Mouse (Mus musculus) liver, embryonic 13.5 days (tissue): Measurements from ENCODE around the gene Pinlyp. TPM values are rescaled to one million over a fixed set of nuclear protein-coding genes. Genes with fewer than 3 reads are reported as not detected.
A peak's percentile ranks its signal among the peaks of the same experiment; 100 is the strongest.

Experiments
- ATAC-seq: fragments of 200-750 bp; cut with Nextera tagmentation; 2 replicates; pipeline ENCODE4 v1.8.0; 2017; ENCODE audit warnings: low read depth, mild to moderate bottlenecking, moderate number of reproducible peaks, moderate library complexity
- DNase-seq: peaks from one replicate; pipeline ENCODE4 v3.0.0; 2022
- H3K27ac ChIP-seq: fragments of 300-500 bp; sonication (generic); 2 replicates; pipeline ENCODE4 v1.5.1; 2015; ENCODE audit warnings: moderate library complexity, mild to moderate bottlenecking, inconsistent platforms
- H3K27me3 ChIP-seq: fragments of 300-500 bp; sonication (generic); 2 replicates; pipeline ENCODE4 v1.6.1; 2015; ENCODE audit warnings: mild to moderate bottlenecking, inconsistent platforms
- H3K36me3 ChIP-seq: fragments of 300-500 bp; sonication (generic); 2 replicates; pipeline ENCODE4 v1.6.1; 2015; ENCODE audit warnings: mild to moderate bottlenecking, inconsistent platforms
- H3K4me1 ChIP-seq: fragments of 300-500 bp; sonication (generic); replicated peaks from 2 replicates; pipeline ENCODE4 v1.6.1; 2015; ENCODE audit warnings: inconsistent platforms
- H3K4me2 ChIP-seq: fragments of 300-500 bp; sonication (generic); 2 replicates; pipeline ENCODE4 v1.6.1; 2015; ENCODE audit warnings: inconsistent platforms, mild to moderate bottlenecking, moderate library complexity
- H3K4me3 ChIP-seq: fragments of 300-500 bp; sonication (generic); replicated peaks from 2 replicates; pipeline ENCODE4 v1.5.1; 2015; ENCODE audit warnings: mild to moderate bottlenecking, inconsistent platforms
- H3K9ac ChIP-seq: fragments of 300-500 bp; sonication (generic); 2 replicates; pipeline ENCODE4 v1.6.1; 2015; ENCODE audit warnings: mild to moderate bottlenecking, inconsistent platforms
- H3K9me3 ChIP-seq: fragments of 300-500 bp; sonication (generic); replicated peaks from 2 replicates; pipeline ENCODE4 v1.6.1; 2016; ENCODE audit warnings: inconsistent platforms
- WGBS: fragments of 180-500 bp; shearing (Covaris S2); methylation state at CpG from one replicate; pipeline ENCODE4 v1.1.7; 2015; ENCODE audit not compliant: insufficient replicate concordance; 5-methylcytosine and 5-hydroxymethylcytosine counted together
- polyA plus RNA-seq: library from polyadenylated mRNA; unstranded; fragments of >200 nt; fragmentation: Nextera tagmentation; extraction: Ambion mirVana; gene quantifications from 2 replicates; pipeline ENCODE4 v1.2.1, GENCODE M21; 2015

Gene Pinlyp
- polyA plus RNA-seq, 1 experiment from 2014 or later = not detected

GRCm38 (mm10) chr7:24585995-24586394, 40.1 kb upstream of the Pinlyp start:
- no peak overlapping the region for H3K4me2 ChIP-seq
- peaks cover 28% of the 10 kb centered on the region for H3K4me1 ChIP-seq
- WGBS = 51% methylated on average over 9 of the region's 16 CpGs
- H3K9ac ChIP-seq = no peak overlapping the region
- H3K9me3 ChIP-seq = 0 out of 2 replicates have a peak, but pooled peaks cover 2% of the 10 kb centered on the region
- H3K4me3 ChIP-seq = no peak overlapping the region
- H3K27me3 ChIP-seq = peaks cover 32% of the 10 kb centered on the region
- H3K27ac ChIP-seq = no peak overlapping the region
- no peak for DNase-seq
- ATAC-seq = no peak
- H3K36me3 ChIP-seq = no peaks in the 10 kb centered on the region

GRCm38 (mm10) chr7:24584876-24585275, 39.0 kb upstream of the Pinlyp start:
- Histone ChIP-seq H3K9me3 (0 out of 2 replicates have a peak, but pooled peaks cover 2% of the 10 kb centered on the region), H3K4me3 (no peak overlapping the region), H3K4me2 (no peak overlapping the region), H3K36me3 (no peaks in the 10 kb centered on the region), H3K4me1 (peaks cover 19% of the 10 kb centered on the region), H3K9ac (no peak overlapping the region), H3K27ac (no peak overlapping the region), H3K27me3 (peaks cover 32% of the 10 kb centered on the region)
- ATAC-seq = no peak
- DNase-seq = no peak
- WGBS = 77% methylated on average over 6 of the region's 6 CpGs

DNA sequence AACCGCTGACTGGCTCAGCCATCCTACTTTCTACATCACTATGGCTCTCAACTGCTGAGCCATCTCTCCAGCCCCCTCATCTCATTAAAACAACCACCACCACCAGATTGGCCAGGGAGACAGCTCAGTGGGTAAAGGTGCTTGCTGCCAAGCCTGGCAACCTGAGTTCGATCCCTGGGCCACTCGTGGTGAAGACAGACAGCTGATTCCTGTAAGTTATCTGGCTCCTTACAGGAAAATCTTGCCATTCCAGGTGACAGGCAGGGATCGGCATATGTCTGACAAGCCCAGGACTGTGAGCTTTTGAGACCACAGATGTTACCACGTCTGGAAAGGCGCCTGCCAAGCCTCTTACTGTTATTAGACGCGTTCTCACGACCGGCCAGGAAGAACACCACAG, 31.9 kb upstream of the Pinlyp start:
- H3K27ac ChIP-seq = no peak overlapping the region
- H3K36me3 ChIP-seq = peaks cover 6% of the 10 kb centered on the region; the same call in 1 of the 2 replicates
- ATAC-seq (no peak), DNase-seq (no peak)
- no peak overlapping the region for H3K4me2 ChIP-seq
- H3K4me3 ChIP-seq = no peak overlapping the region
- no peaks in the 10 kb centered on the region for H3K9me3 ChIP-seq
- H3K9ac ChIP-seq = no peak overlapping the region
- peaks cover 4% of the 10 kb centered on the region for H3K4me1 ChIP-seq
- H3K27me3 ChIP-seq = no peaks in the 10 kb centered on the region
- WGBS = 81% methylated on average over 10 of the region's 10 CpGs

GRCm38 (mm10) chr7:24574224-24574796, 28.4 kb upstream of the Pinlyp start:
- 56% methylated on average over 12 of the region's 12 CpGs for WGBS
- H3K4me3 ChIP-seq = no peak overlapping the region
- no peak for DNase-seq
- no peak overlapping the region for H3K4me2 ChIP-seq
- H3K27ac ChIP-seq = peak overlapping the region; percentile 18
- H3K9me3 ChIP-seq = no peaks in the 10 kb centered on the region
- H3K27me3 ChIP-seq = no peaks in the 10 kb centered on the region
- no peak overlapping the region for H3K9ac ChIP-seq
- peak; percentile 67 for ATAC-seq
- peaks cover 6% of the 10 kb centered on the region for H3K4me1 ChIP-seq
- H3K36me3 ChIP-seq = peaks cover 28% of the 10 kb centered on the region

DNA sequence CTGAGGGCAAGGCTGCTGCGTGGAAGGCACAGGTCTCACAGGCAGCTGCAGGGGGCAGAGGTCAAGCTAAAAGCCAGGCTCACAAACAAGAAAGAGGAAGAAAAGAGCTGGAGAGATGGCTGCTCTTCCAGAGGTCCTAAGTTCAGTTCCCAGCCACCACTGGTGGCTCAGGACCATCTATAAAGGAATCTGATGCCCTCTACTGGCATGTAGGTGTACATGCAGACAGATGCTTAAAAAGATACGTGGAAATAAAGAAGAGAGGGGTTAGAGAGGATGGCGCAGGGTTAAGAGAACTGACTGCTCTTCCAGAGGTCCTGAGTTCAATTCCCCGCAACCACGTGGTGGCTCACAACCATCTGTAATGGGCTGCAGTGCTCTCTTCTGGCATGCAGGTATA, 26.5 kb upstream of the Pinlyp start:
- Histone ChIP-seq H3K4me3 (no peak overlapping the region), H3K27ac (no peak overlapping the region), H3K27me3 (no peaks in the 10 kb centered on the region), H3K9me3 (no peaks in the 10 kb centered on the region), H3K4me1 (peaks cover 6% of the 10 kb centered on the region), H3K4me2 (no peak overlapping the region), H3K36me3 (peaks cover 42% of the 10 kb centered on the region), H3K9ac (no peak overlapping the region)
- DNase-seq (no peak), ATAC-seq (no peak)
- 50% methylated on average over 5 of the region's 5 CpGs for WGBS

DNA sequence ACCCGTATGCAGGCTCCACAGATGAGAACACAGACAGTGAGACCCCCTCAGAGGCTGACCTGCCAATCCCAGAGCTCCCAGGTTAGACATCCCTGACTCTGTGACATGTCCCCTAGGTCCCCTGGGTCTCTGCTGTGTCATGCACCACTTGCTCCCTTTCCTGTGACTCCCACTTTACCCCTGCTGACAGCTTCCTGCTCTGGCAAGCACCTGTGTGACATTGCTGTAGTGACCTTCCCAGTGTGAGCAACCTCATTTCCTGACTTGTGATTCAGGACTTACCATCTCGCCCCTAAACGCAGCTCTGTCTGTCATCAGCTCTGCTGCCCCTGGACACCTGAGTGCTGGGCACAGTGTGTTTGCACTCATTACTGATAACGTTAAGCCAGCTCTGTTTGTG, 25.2 kb upstream of the Pinlyp start:
- DNase-seq = no peak
- 80% methylated on average over 4 of the region's 4 CpGs for WGBS
- no peak for ATAC-seq
- peaks cover 56% of the 10 kb centered on the region for H3K36me3 ChIP-seq
- H3K27me3 ChIP-seq = no peaks in the 10 kb centered on the region
- H3K27ac ChIP-seq = no peak overlapping the region
- H3K4me1 ChIP-seq = peaks cover 6% of the 10 kb centered on the region
- no peak overlapping the region for H3K9ac ChIP-seq
- H3K9me3 ChIP-seq = no peaks in the 10 kb centered on the region
- H3K4me3 ChIP-seq = no peak overlapping the region
- no peak overlapping the region for H3K4me2 ChIP-seq

- peaks cover 3% of the 10 kb centered on the region; the same call in 1 of the 2 replicates for H3K4me1 ChIP-seq
- H3K27ac ChIP-seq = no peak overlapping the region
- H3K9me3 ChIP-seq = no peaks in the 10 kb centered on the region
- H3K27me3 ChIP-seq = no peaks in the 10 kb centered on the region
- no peak for DNase-seq
- ATAC-seq = no peak
- H3K9ac ChIP-seq = no peak overlapping the region
- H3K4me2 ChIP-seq = no peak overlapping the region
- H3K36me3 ChIP-seq = peaks cover 79% of the 10 kb centered on the region
- WGBS = 79% methylated on average over 4 of the region's 4 CpGs
- no peak overlapping the region for H3K4me3 ChIP-seq
Measured at GRCm38 (mm10) chr7:24568512-24568911, 22.6 kb upstream of the Pinlyp start.

- DNase-seq (no peak), ATAC-seq (no peak)
- Histone ChIP-seq H3K27me3 (no peaks in the 10 kb centered on the region), H3K36me3 (peaks cover 84% of the 10 kb centered on the region), H3K4me3 (no peak overlapping the region), H3K4me2 (no peak overlapping the region), H3K4me1 (no peaks in the 10 kb centered on the region), H3K9ac (no peak overlapping the region), H3K27ac (no peak overlapping the region), H3K9me3 (no peaks in the 10 kb centered on the region)
- WGBS = 82% methylated on average over 9 of the region's 9 CpGs
Measured at GRCm38 (mm10) chr7:24566206-24566605, 20.3 kb upstream of the Pinlyp start.

GRCm38 (mm10) chr7:24565627-24566026, 19.7 kb upstream of the Pinlyp start:
- H3K4me2 ChIP-seq = no peak overlapping the region
- H3K9ac ChIP-seq = no peak overlapping the region
- ATAC-seq (no peak), DNase-seq (no peak)
- H3K27ac ChIP-seq = no peak overlapping the region
- H3K4me1 ChIP-seq = no peaks in the 10 kb centered on the region
- H3K27me3 ChIP-seq = no peaks in the 10 kb centered on the region
- H3K9me3 ChIP-seq = no peaks in the 10 kb centered on the region
- no peak overlapping the region for H3K4me3 ChIP-seq
- WGBS = 85% methylated on average over 11 of the region's 11 CpGs
- H3K36me3 ChIP-seq = peaks cover 84% of the 10 kb centered on the region

DNA sequence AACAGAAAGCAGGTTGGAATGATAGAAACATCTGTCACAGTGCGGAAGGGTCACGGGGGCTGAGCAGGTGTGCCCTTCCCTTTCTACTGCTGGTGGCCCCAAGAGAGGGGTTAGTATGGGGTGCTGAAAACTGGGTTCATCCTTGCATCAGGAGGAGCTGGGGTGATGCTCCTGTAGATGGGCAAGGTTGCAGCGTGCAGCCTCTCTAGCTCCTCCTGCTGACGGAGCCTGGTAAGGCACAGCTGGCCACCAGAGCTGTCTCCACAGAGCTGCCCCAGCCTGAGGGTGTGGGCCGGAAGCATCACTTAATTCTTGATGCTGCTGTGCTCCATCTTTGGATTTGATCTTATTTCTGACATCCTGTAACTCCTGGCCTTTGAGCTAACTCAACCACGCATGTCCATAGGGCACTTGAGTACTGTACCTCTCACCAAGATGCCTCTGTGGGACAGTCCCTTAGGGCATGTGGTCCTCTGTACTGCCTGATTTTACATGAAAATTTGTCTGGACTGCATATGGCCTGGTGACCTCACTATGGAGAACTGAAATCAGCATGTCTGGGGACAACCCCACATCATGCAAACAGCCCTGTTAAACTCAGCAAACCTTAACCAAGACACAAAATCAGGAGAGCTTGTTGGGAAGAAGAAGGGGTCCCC, 18.8 kb upstream of the Pinlyp start:
- Histone ChIP-seq H3K9me3 (no peaks in the 10 kb centered on the region), H3K9ac (no peak overlapping the region), H3K4me3 (no peak overlapping the region), H3K36me3 (peaks cover 85% of the 10 kb centered on the region), H3K4me1 (no peaks in the 10 kb centered on the region), H3K4me2 (no peak overlapping the region), H3K27ac (no peak overlapping the region), H3K27me3 (no peaks in the 10 kb centered on the region)
- peak; percentile 49 for DNase-seq
- WGBS = 57% methylated on average over 6 of the region's 6 CpGs
- peak; percentile 54; the same call in 1 of the 2 replicates for ATAC-seq

GRCm38 (mm10) chr7:24563837-24564206, 17.9 kb upstream of the Pinlyp start:
- WGBS = 76% methylated on average over 4 of the region's 4 CpGs
- H3K4me1 ChIP-seq = no peaks in the 10 kb centered on the region
- H3K4me2 ChIP-seq = no peak overlapping the region
- no peaks in the 10 kb centered on the region for H3K9me3 ChIP-seq
- H3K4me3 ChIP-seq = no peak overlapping the region
- H3K9ac ChIP-seq = no peak overlapping the region
- H3K36me3 ChIP-seq = peaks cover 93% of the 10 kb centered on the region
- no peak; the same call in 1 of the 2 replicates for ATAC-seq
- H3K27me3 ChIP-seq = no peaks in the 10 kb centered on the region
- no peak overlapping the region for H3K27ac ChIP-seq
- DNase-seq = no peak
